8 mouse cellular contexts compared by ENCODE assay signal in the genomic region with DNA sequence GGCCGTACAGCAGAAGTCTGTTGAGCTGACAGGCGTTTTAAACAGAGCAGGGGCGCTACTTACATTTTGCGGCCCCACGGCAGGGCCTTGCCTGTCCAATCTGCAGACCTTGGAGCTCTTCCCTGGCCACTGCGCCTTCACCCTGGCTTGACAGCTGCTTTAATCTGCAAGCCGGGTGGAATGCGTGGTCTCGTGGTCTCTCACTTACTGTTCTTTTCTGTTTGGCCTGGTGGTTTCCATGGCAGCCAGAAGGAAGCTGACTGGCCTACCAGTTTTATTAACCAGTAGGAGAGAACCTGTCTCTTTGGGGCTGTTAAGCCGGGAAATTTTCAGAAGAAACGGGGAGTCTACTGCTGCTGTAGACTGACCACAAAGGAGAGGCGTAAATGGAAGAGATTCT. TPM values are rescaled to one million over a fixed set of nuclear protein-coding genes. Genes with fewer than 3 reads are reported as not detected.
DNase-seq lines count a peak whose midpoint lies in the region; ATAC-seq lines count a peak whose summit lies in the region.

No protein-coding gene starts in this region.

- no peaks in the 10 kb centered on the region for H3K36me3 ChIP-seq in embryonic facial prominence, embryonic 10.5 days (replicated peaks)
- no peaks in the 10 kb centered on the region for H3K36me3 ChIP-seq in hindbrain, embryonic 12.5 days
- no peaks in the 10 kb centered on the region for H3K36me3 ChIP-seq in neural tube, embryonic 13.5 days

- H3K27ac ChIP-seq in embryonic facial prominence, embryonic 10.5 days (replicated peaks) = no peak overlapping the region
- H3K27ac ChIP-seq in hindbrain, embryonic 12.5 days = no peak overlapping the region; the same call in 1 of the 2 replicates
- H3K27ac ChIP-seq in neural tube, embryonic 13.5 days (replicated peaks) = peak overlapping the region; percentile 23; the same call in 1 of the 2 replicates

- peak; percentile 46 for DNase-seq in layer of hippocampus, adult 11-12 months (ENCODE audit: low spot score)
- DNase-seq in layer of hippocampus, postnatal 36 days = no peak
- peak; percentile 53 for DNase-seq in embryonic facial prominence, embryonic 10.5 days (ENCODE audit: low spot score)
- DNase-seq in spleen, postnatal 4 days (ENCODE audit: low spot score in 2 of 2) = no peak
- DNase-seq in adrenal gland, adult 2 months = no peak
- no peak for DNase-seq in adrenal gland, postnatal 36 days

- H3K27me3 ChIP-seq in embryonic facial prominence, embryonic 10.5 days (replicated peaks; ENCODE audit: low read depth, poor library complexity, severe bottlenecking) = peaks cover 18% of the 10 kb centered on the region
- H3K27me3 ChIP-seq in hindbrain, embryonic 12.5 days = peaks cover 14% of the 10 kb centered on the region
- H3K27me3 ChIP-seq in neural tube, embryonic 13.5 days = peaks cover 12% of the 10 kb centered on the region; the same call in 1 of the 2 replicates

- H3K9me3 ChIP-seq in embryonic facial prominence, embryonic 10.5 days = no peaks in the 10 kb centered on the region
- H3K9me3 ChIP-seq in hindbrain, embryonic 12.5 days (replicated peaks) = no peaks in the 10 kb centered on the region
- no peaks in the 10 kb centered on the region for H3K9me3 ChIP-seq in neural tube, embryonic 13.5 days

- no peak for ATAC-seq in hindbrain, embryonic 12.5 days (ENCODE audit: low FRiP score)
- no peak; the same call in 1 of the 2 replicates for ATAC-seq in neural tube, embryonic 13.5 days (ENCODE audit: low read depth)

- no peak overlapping the region for H3K9ac ChIP-seq in hindbrain, embryonic 12.5 days
- peak overlapping the region; percentile 34 for H3K9ac ChIP-seq in neural tube, embryonic 13.5 days

- no peak overlapping the region for H3K4me3 ChIP-seq in embryonic facial prominence, embryonic 10.5 days
- no peak overlapping the region for H3K4me3 ChIP-seq in hindbrain, embryonic 12.5 days
- no peak overlapping the region for H3K4me3 ChIP-seq in neural tube, embryonic 13.5 days

- H3K4me2 ChIP-seq in hindbrain, embryonic 12.5 days (replicated peaks) = 0 out of 2 replicates have a peak overlapping the region, but pooled peaks have one; percentile 7
- H3K4me2 ChIP-seq in neural tube, embryonic 13.5 days = peak overlapping the region; percentile 34

- H3K4me1 ChIP-seq in embryonic facial prominence, embryonic 10.5 days = peaks cover 11% of the 10 kb centered on the region
- H3K4me1 ChIP-seq in hindbrain, embryonic 12.5 days = peaks cover 8% of the 10 kb centered on the region
- peaks cover 11% of the 10 kb centered on the region for H3K4me1 ChIP-seq in neural tube, embryonic 13.5 days (replicated peaks)

- 52% methylated on average over 12 of the region's 12 CpGs for WGBS in embryonic facial prominence, embryonic 10.5 days
- WGBS in hindbrain, embryonic 12.5 days = 29% methylated on average over 12 of the region's 12 CpGs
- WGBS in neural tube, embryonic 13.5 days = 17% methylated on average over 12 of the region's 12 CpGs

RNA-seq across cellular contexts. Expression of gene Paxbp1, which starts 24.6 kb away (rescaled TPM):
- 10 to 100 TPM; 68.1 to 77.8 TPM for total RNA-seq in layer of hippocampus, postnatal 36 days (2021)
- 66.9 and 79.2 TPM in 2 replicates for polyA plus RNA-seq in embryonic facial prominence, embryonic 10.5 days (2016; fragmentation: Nextera tagmentation; extraction: Ambion mirVana)
- 104 and 113 TPM in 2 replicates for polyA plus RNA-seq in hindbrain, embryonic 12.5 days (2016; fragmentation: Nextera tagmentation; extraction: Ambion mirVana)
- 61.8 and 73.5 TPM in 2 replicates for polyA plus RNA-seq in neural tube, embryonic 13.5 days (2015; fragmentation: Nextera tagmentation; extraction: Ambion mirVana)
- total RNA-seq in adrenal gland, adult 2 months (2021) = 10 to 100 TPM; 32.9 to 63.1 TPM
- polyA plus RNA-seq in adrenal gland, adult 2 months (2012; rRNA removed) = 8.8 and 11.6 TPM in 2 replicates
- total RNA-seq in adrenal gland, postnatal 36 days (2021) = 10 to 100 TPM; 44.3 to 62.3 TPM

RNA-seq across cellular contexts. Expression of gene 4932438H23Rik, which starts 26.0 kb away (rescaled TPM):
- total RNA-seq in layer of hippocampus, postnatal 36 days (2021) = 1 to 10 TPM; 1.2 to 1.4 TPM
- polyA plus RNA-seq in embryonic facial prominence, embryonic 10.5 days (2016; fragmentation: Nextera tagmentation; extraction: Ambion mirVana) = 0.15 TPM in 1 of 2 replicates, not detected in the other
- 0.16 and 1.1 TPM in 2 replicates for polyA plus RNA-seq in hindbrain, embryonic 12.5 days (2016; fragmentation: Nextera tagmentation; extraction: Ambion mirVana)
- polyA plus RNA-seq in neural tube, embryonic 13.5 days (2015; fragmentation: Nextera tagmentation; extraction: Ambion mirVana) = 0.47 TPM in 1 of 2 replicates, not detected in the other
- under 1 TPM in 1 of 2 experiments, not detected in 1; 0.21 TPM for total RNA-seq in adrenal gland, adult 2 months (2021)
- polyA plus RNA-seq in adrenal gland, adult 2 months (2012; rRNA removed) = 0.06 TPM in 1 of 2 replicates, not detected in the other
- total RNA-seq in adrenal gland, postnatal 36 days (2021) = not detected

RNA-seq across cellular contexts. Expression of gene Synj1, which starts 57.9 kb away (rescaled TPM):
- 100 to 1,000 TPM; 381 to 404 TPM for total RNA-seq in layer of hippocampus, postnatal 36 days (2021)
- 11.6 and 11.8 TPM in 2 replicates for polyA plus RNA-seq in embryonic facial prominence, embryonic 10.5 days (2016; fragmentation: Nextera tagmentation; extraction: Ambion mirVana)
- 33.9 and 35.7 TPM in 2 replicates for polyA plus RNA-seq in hindbrain, embryonic 12.5 days (2016; fragmentation: Nextera tagmentation; extraction: Ambion mirVana)
- 35.2 and 38.2 TPM in 2 replicates for polyA plus RNA-seq in neural tube, embryonic 13.5 days (2015; fragmentation: Nextera tagmentation; extraction: Ambion mirVana)
- total RNA-seq in adrenal gland, adult 2 months (2021) = 10 to 100 TPM; 44.3 to 65.6 TPM
- 23.4 and 27.5 TPM in 2 replicates for polyA plus RNA-seq in adrenal gland, adult 2 months (2012; rRNA removed)
- 10 to 100 TPM; 43.0 to 61.4 TPM for total RNA-seq in adrenal gland, postnatal 36 days (2021)

Comparison
In these comparisons a context has a peak if more than half of its experiments do, and no peak if none do; other contexts are left out.
1. DNase-seq: peak in layer of hippocampus, adult 11-12 months (single experiment) and embryonic facial prominence, embryonic 10.5 days (single experiment); none in layer of hippocampus, postnatal 36 days (0 of 2), spleen, postnatal 4 days (0 of 2), adrenal gland, adult 2 months (single experiment) and adrenal gland, postnatal 36 days (0 of 2).